Mouse (Mus musculus): ENCODE measurements around the gene Cyp2c65. TPM values are rescaled to one million over a fixed set of nuclear protein-coding genes. Genes with fewer than 3 reads are reported as not detected.
"Not testable (repeated sequence)": the region's sequence is repeated elsewhere in the genome, so short reads cannot be mapped to it uniquely, and the experiment has no call there.

Cyp2c65 gene
- not detected for total RNA-seq (2021)
- long read RNA-seq, experiment 1, result 0 reads
- long read RNA-seq, experiment 2, result 0 reads

- no peak for DNase-seq
- no peak for TF ChIP-seq CTCF (IDR thresholded peaks at IDR 0.05)
- H3K27ac ChIP-seq, result no peak within 1 kb of the TSS
- intact Hi-C loops (cut with DNase I), result no loop called here
- no peak within 1 kb of the TSS for H3K4me3 ChIP-seq
Observed at GRCm38 (mm10) chr19:39060719-39061118, at the start of gene Cyp2c65. Gene Cyp2c65, plus strand, starts transcription at chr19:39061015.

DNA sequence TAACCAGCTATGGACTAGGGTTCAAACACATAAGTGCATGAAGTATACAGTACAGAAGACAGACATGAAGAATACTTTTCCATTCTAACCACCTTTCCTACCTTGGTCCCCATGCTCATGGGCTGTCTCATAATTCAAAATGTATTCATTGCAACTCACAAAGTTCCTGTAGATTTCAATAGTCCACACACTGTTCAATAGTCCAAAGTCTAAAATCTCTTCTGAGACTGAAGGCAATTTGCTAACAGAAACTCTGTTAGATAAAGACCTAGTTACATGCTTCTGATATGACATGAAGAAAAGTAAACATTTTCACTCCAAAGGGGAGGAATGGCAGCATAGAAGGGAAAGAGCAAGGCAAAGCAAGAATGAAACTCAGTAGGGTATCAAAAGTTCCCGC is 2.9 kb upstream of the Cyp2c65 start:
- DNase-seq, result no peak
- TF ChIP-seq CTCF (IDR thresholded peaks at IDR 0.05), result no peak
- Histone ChIP-seq H3K4me3 (no peak overlapping the region), H3K27ac (no peak overlapping the region)
- intact Hi-C loops (cut with DNase I), result no loop called here

GRCm38 (mm10) chr19:39098779-39099178 is 38.0 kb downstream of the Cyp2c65 start:
- intact Hi-C loops (cut with DNase I); H3K27ac ChIP-seq; H3K4me3 ChIP-seq; DNase-seq: not testable (repeated sequence)

- no peak for DNase-seq
- no peak within 1 kb of the TSS for H3K4me3 ChIP-seq
- no peak within 1 kb of the TSS for H3K27ac ChIP-seq
- no peak for TF ChIP-seq CTCF (IDR thresholded peaks at IDR 0.05)
- intact Hi-C loops (cut with DNase I), result no loop called here
Observed at GRCm38 (mm10) chr19:39113644-39114043, 52.8 kb downstream of the Cyp2c65 start, which contains the start of gene Cyp2c66. Gene Cyp2c66, plus strand, starts transcription at chr19:39113898.

Other genes with a start within 250 kb of the Cyp2c65 start
- gene Noc3l, start 241.8 kb upstream of the Cyp2c65 start, total RNA-seq (2021), result 1 to 10 TPM; 6.8 to 7.0 TPM
- gene Tbc1d12, start 224.4 kb upstream of the Cyp2c65 start, total RNA-seq (2021), result 1 to 10 TPM; 3.4 to 4.0 TPM
- 1 to 10 TPM in 1 of 2 experiments, under 1 TPM in 1; 0.28 to 1.8 TPM for gene Hells, start 130.1 kb upstream of the Cyp2c65 start, total RNA-seq (2021)
- not detected for gene Cyp2c55, start 54.0 kb upstream of the Cyp2c65 start, total RNA-seq (2021)
- not detected for gene Cyp2c66, start 52.9 kb downstream of the Cyp2c65 start, total RNA-seq (2021)
- not detected for gene Cyp2c29, start 208.4 kb downstream of the Cyp2c65 start, total RNA-seq (2021)